Mouse (Mus musculus) kidney, adult 11 months (tissue): ENCODE data around the gene Olfr370.
"Not testable (repeated sequence)": the region's sequence is repeated elsewhere in the genome, so short reads cannot be mapped to it uniquely, and the experiment has no call there.

Experiments
- DNase-seq: peaks from one replicate; pipeline ENCODE4 v3.0.0; 2022

Gene Olfr370

GRCm38 (mm10) chr8:83535736-83536135 is at the start of gene Olfr370:
Olfr370 (plus strand) TSS chr8:83535780.
- no peak for DNase-seq

- DNase-seq = no peak
Observed at GRCm38 (mm10) chr8:83511696-83512095, 23.9 kb upstream of the Olfr370 start.

GRCm38 (mm10) chr8:83520432-83520831 is 15.1 kb upstream of the Olfr370 start:
- DNase-seq = no peak

GRCm38 (mm10) chr8:83520907-83521306 is 14.7 kb upstream of the Olfr370 start:
- DNase-seq = not testable (repeated sequence)

GRCm38 (mm10) chr8:83521310-83521709 is 14.3 kb upstream of the Olfr370 start:
- DNase-seq = no peak

- no peak for DNase-seq
Observed at GRCm38 (mm10) chr8:83534802-83535201, 778 bp upstream of the Olfr370 start.

- DNase-seq = no peak
Observed at GRCm38 (mm10) chr8:83562669-83563068, 27.1 kb downstream of the Olfr370 start.

- DNase-seq = no peak
Observed at GRCm38 (mm10) chr8:83563246-83563645, 27.7 kb downstream of the Olfr370 start.

- DNase-seq = no peak
Observed at GRCm38 (mm10) chr8:83565731-83566375, 30.3 kb downstream of the Olfr370 start.

GRCm38 (mm10) chr8:83566469-83567395 is 31.2 kb downstream of the Olfr370 start, which contains the start of gene Ndufb7:
Ndufb7 (plus strand) TSS chr8:83566671.
- peak; percentile 93 for DNase-seq

GRCm38 (mm10) chr8:83567668-83568067 is 32.1 kb downstream of the Olfr370 start:
- no peak for DNase-seq

- no peak for DNase-seq
Observed at GRCm38 (mm10) chr8:83568128-83568527, 32.5 kb downstream of the Olfr370 start.

- DNase-seq = no peak
Observed at GRCm38 (mm10) chr8:83568755-83569154, 33.2 kb downstream of the Olfr370 start.

GRCm38 (mm10) chr8:83569165-83569564 is 33.6 kb downstream of the Olfr370 start:
- DNase-seq = peak; percentile 10

GRCm38 (mm10) chr8:83570272-83571000 is 34.9 kb downstream of the Olfr370 start:
- DNase-seq = peak; percentile 3

- not testable (repeated sequence) for DNase-seq
Observed at GRCm38 (mm10) chr8:83571001-83571340, 35.4 kb downstream of the Olfr370 start.

- DNase-seq = peak; percentile 3
Observed at GRCm38 (mm10) chr8:83571791-83572190, 36.2 kb downstream of the Olfr370 start.

GRCm38 (mm10) chr8:83572246-83572812 is 36.7 kb downstream of the Olfr370 start:
- DNase-seq = peak; percentile 4

GRCm38 (mm10) chr8:83573140-83573875 is 37.7 kb downstream of the Olfr370 start:
- DNase-seq = peak; percentile 24

GRCm38 (mm10) chr8:83574631-83575315 is 39.2 kb downstream of the Olfr370 start:
- peak; percentile 18 for DNase-seq
